Mouse (Mus musculus) Patski (cell line): ENCODE results near the gene 1700025G04Rik. TPM values are rescaled to one million over a fixed set of nuclear protein-coding genes. Genes with fewer than 3 reads are reported as not detected.

ENCODE experiments used
- ATAC-seq: fragments of 100-300 bp; one replicate; pipeline ENCODE4 v1.8.0; 2021
- CTCF ChIA-PET: fragments of 350-600 bp; sonication (Branson Sonifier 250); formaldehyde crosslinking; loops from one replicate; lab custom pipeline; 2022; ENCODE audit warnings: inconsistent platforms; lab: Charles Lee
- POLR2A ChIA-PET: fragments of 350-600 bp; sonication (Branson Sonifier 250); formaldehyde crosslinking; loops from one replicate; lab custom pipeline; 2022; ENCODE audit warnings: antibody characterized with exemption, inconsistent platforms; lab: Charles Lee
- DNase-seq: peaks from one replicate; pipeline ENCODE4 v3.0.0-alpha.2; 2011; ENCODE audit warnings: low read depth, low spot score
- H3K27me3 ChIP-seq: fragments of 371-371 bp; one replicate; pipeline ENCODE4 v1.5.1; 2021
- CTCF ChIP-seq: fragments of 100-300 bp; IDR thresholded peaks from one replicate; pipeline ENCODE4 v1.5.1; 2021
- in situ Hi-C: fragments of 300-500 bp; cut with MboI; formaldehyde crosslinking; loops from 3 replicates; pipeline ENCODE4 v1.11.1; 2018; ENCODE audit warnings: low pct_unique_long_range_greater_than_20kb, mixed read lengths
- polyA plus RNA-seq: library from polyadenylated mRNA; unstranded; gene quantifications from one replicate; pipeline ENCODE4 v1.2.3, GENCODE M21; 2021

1700025G04Rik gene
- polyA plus RNA-seq, 1 experiment from 2014 or later = 56.7 TPM

DNA sequence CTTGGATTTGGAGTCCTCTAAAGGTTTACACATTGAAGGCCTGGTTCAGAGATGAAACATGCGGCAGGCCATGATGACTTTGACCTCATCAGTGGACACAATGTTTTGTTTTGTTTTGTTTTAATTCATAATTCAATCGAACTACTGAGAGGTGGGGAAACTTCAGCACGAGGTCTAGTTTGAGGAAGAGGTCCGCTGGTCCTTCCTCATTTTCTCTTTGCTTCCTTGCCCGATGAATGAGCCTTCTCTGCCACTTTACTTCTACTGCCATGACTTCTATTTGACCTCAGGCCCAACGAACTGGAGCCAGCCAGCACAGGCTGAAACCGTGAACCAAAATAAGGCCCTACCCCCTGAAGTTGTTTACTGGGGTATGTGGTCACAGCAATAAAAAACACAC is 92.3 kb downstream of the 1700025G04Rik start:
- in situ Hi-C loops = no loop called here
- CTCF ChIA-PET = no interaction called here
- ATAC-seq (no peak), DNase-seq (no peak)
- POLR2A ChIA-PET = no interaction called here
- TF ChIP-seq CTCF = no peak
- H3K27me3 ChIP-seq = no peaks in the 10 kb centered on the region

DNA sequence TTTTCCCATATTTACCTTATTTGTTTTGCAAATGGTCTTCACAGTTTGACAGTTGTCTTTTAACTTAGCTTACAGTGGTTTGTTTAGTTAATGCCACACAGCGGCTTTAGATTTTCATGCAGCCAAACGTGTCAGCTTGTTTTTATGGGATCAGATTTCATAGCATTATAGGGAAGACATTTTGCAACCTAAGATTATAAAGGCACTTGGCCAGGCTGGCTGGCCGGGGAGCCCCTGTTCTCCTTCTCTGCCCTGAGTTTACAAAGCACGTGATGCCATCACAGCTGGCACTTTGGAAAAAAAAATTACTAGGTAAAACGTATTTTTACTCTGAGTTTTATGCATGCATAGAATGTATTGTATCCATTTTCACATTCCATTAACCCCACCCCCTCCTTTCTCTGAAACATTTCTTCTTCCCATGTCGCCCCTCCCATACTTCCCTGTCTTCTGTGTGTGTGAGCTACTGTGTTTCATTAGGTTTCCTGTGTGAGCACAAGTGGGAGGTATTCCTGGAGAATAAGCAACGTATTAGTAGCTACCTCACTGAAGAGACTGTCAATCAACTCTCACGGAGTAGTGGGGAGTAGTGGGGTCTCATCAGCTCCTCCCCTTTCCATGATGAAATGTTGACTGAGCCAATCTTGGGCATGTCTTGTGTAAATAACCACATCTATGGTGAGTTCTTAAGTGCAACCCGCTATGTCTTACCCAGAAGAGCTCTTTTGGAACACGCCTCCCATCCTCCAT is 93.8 kb downstream of the 1700025G04Rik start:
- DNase-seq (no peak), ATAC-seq (no peak)
- no peaks in the 10 kb centered on the region for H3K27me3 ChIP-seq
- ChIA-PET POLR2A (no interaction called here), CTCF (interaction anchor here (1.0 to 1.1 kb wide), 2 partner anchors 9 to 11 kb away, joined by 3 read pairs; no protein-coding TSS in a partner anchor)
- in situ Hi-C loops = no loop called here
- TF ChIP-seq CTCF = no peak

DNA sequence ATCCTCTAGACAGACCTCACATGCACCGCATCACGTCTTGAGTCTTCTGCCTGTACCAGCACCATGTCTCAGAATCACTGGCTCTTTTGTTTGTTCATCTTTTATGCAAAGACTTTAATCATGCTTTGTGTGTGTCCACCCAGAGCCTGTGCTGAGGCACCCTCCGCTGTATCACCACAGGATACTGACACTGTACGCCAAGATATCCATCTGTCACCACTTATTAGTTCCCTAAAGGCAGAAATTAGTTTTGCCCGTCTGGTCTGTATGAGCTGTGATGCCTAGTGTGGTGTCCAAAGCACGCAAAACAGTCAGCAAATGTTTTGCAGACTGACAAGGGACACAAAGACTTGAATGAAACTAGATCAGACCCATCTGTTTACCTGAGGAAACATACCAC is 95.7 kb downstream of the 1700025G04Rik start:
- ATAC-seq = no peak
- POLR2A ChIA-PET = interaction anchor here (0.6 kb wide), 2 partner anchors 10 to 474 kb away, joined by 3 to 5 read pairs; no protein-coding TSS in a partner anchor
- no peak for TF ChIP-seq CTCF
- CTCF ChIA-PET = no interaction called here
- H3K27me3 ChIP-seq = no peaks in the 10 kb centered on the region
- DNase-seq = no peak
- in situ Hi-C loops = no loop called here

GRCm38 (mm10) chr1:151991505-151991904 is 98.4 kb downstream of the 1700025G04Rik start:
- ChIA-PET POLR2A (no interaction called here), CTCF (no interaction called here)
- TF ChIP-seq CTCF = no peak
- in situ Hi-C loops = no loop called here
- ATAC-seq (no peak), DNase-seq (no peak)
- no peaks in the 10 kb centered on the region for H3K27me3 ChIP-seq

DNA sequence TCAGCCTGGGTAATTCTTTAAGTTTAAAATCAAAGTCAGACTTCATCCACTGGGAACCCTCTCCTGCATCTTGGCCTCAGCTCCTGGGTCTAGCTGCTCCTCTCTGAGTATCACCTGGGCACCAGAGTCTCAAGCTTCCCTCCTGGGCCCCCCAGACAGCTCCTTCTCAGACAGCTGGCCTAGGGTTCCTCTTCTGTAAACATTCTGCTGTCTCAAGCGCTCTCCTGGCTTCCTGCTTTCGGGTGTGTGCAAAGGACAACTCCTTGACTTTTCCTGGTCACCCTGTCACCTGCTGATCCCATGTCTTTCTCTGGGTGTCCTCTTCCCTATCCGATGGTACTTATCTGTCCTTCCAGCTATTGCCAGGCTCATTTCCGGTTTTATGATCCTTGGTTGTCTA is 99.3 kb downstream of the 1700025G04Rik start:
- CTCF ChIA-PET = interaction anchor here (1.1 kb wide), 1 partner anchor 13 kb away, joined by 5 read pairs; no protein-coding TSS in a partner anchor
- POLR2A ChIA-PET = no interaction called here
- DNase-seq (no peak), ATAC-seq (no peak)
- H3K27me3 ChIP-seq = no peaks in the 10 kb centered on the region
- no peak for TF ChIP-seq CTCF
- in situ Hi-C loops = no loop called here

GRCm38 (mm10) chr1:151988713-151989112 is 101.2 kb downstream of the 1700025G04Rik start:
- DNase-seq (no peak), ATAC-seq (no peak)
- TF ChIP-seq CTCF = no peak
- H3K27me3 ChIP-seq = no peaks in the 10 kb centered on the region
- in situ Hi-C loops = no loop called here
- CTCF ChIA-PET = no interaction called here
- POLR2A ChIA-PET = no interaction called here

- POLR2A ChIA-PET = no interaction called here
- DNase-seq (no peak), ATAC-seq (no peak)
- no peaks in the 10 kb centered on the region for H3K27me3 ChIP-seq
- in situ Hi-C loops = no loop called here
- TF ChIP-seq CTCF = no peak
- CTCF ChIA-PET = no interaction called here
Measured at GRCm38 (mm10) chr1:151988066-151988465, 101.9 kb downstream of the 1700025G04Rik start.

GRCm38 (mm10) chr1:151986024-151986778 is 103.7 kb downstream of the 1700025G04Rik start:
- ChIA-PET CTCF (interaction anchor here (1.3 kb wide), 1 partner anchor 13 kb away, joined by 3 read pairs; no protein-coding TSS in a partner anchor), POLR2A (no interaction called here)
- in situ Hi-C loops = no loop called here
- no peak for DNase-seq
- no peak for TF ChIP-seq CTCF
- H3K27me3 ChIP-seq = no peaks in the 10 kb centered on the region
- no peak for ATAC-seq

- no peaks in the 10 kb centered on the region for H3K27me3 ChIP-seq
- in situ Hi-C loops = no loop called here
- CTCF ChIA-PET = no interaction called here
- no peak for ATAC-seq
- DNase-seq = no peak
- POLR2A ChIA-PET = no interaction called here
- TF ChIP-seq CTCF = no peak
Measured at GRCm38 (mm10) chr1:151985056-151985455, 104.9 kb downstream of the 1700025G04Rik start.

DNA sequence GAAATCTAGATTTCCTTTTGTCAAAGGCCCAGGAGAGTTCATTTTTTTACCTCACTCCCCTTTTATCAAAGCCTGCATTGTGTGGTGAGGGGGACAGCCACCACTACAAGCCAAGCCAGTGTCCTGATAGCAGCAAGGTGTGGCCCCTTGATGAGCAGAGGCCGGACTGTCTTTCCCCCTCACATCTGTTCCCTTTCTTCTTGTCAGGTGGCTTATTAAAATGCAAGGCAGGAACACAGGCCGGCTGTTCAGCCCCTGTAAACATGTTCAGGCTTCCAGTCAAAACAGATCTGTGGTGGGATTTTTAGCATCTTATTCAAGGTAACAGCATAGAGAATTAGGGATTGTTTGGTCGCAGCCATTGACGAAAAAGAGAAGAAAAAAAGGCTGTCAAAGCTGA is 105.9 kb downstream of the 1700025G04Rik start:
- TF ChIP-seq CTCF = no peak
- ATAC-seq (no peak), DNase-seq (no peak)
- in situ Hi-C loops = no loop called here
- H3K27me3 ChIP-seq = no peaks in the 10 kb centered on the region
- POLR2A ChIA-PET = no interaction called here
- CTCF ChIA-PET = no interaction called here

DNA sequence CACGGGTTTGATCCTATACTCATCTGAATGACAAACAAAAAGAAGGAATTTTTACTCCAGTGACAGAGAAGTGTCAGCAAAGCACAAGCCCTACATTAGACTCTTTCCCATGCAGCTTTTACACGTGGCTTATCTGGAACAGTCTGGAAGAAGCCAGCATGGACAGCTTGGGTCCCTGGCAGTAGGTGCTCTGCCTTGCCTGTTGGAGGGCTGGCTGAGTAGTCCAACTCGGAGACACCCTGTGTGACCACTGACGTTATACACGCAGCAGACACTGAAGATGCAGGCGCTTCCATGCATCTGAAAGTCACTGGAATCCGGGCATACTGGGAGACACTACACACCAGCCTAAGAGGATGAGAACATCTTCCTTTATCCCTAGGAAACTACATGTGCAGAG is 109.4 kb downstream of the 1700025G04Rik start:
- in situ Hi-C loops = no loop called here
- TF ChIP-seq CTCF = no peak
- DNase-seq (no peak), ATAC-seq (no peak)
- POLR2A ChIA-PET = no interaction called here
- CTCF ChIA-PET = no interaction called here
- no peaks in the 10 kb centered on the region for H3K27me3 ChIP-seq
